Mouse (Mus musculus) limb, embryonic 14.5 days (tissue): Measurements from ENCODE around the gene Ccr10. TPM values are rescaled to one million over a fixed set of nuclear protein-coding genes. Genes with fewer than 3 reads are reported as not detected.

Experiments
- ATAC-seq: fragments of 200-750 bp; cut with Nextera tagmentation; 2 replicates; pipeline ENCODE4 v1.8.0; 2017; ENCODE audit warnings: low read depth, moderate number of reproducible peaks, moderate TSS enrichment; ENCODE audit not compliant: low FRiP score
- DNase-seq: peaks from one replicate; pipeline ENCODE4 v3.0.0-alpha.2; 2015; ENCODE audit warnings: low spot score
- H3K27ac ChIP-seq: fragments of 300-500 bp; sonication (generic); replicated peaks from 2 replicates; pipeline ENCODE4 v1.5.1; 2014; ENCODE audit warnings: low read depth, mild to moderate bottlenecking, low read length, moderate library complexity, mixed read lengths
- H3K27me3 ChIP-seq: fragments of 300-500 bp; sonication (generic); 2 replicates; pipeline ENCODE4 v1.6.1; 2014; ENCODE audit warnings: low read length, mixed read lengths; ENCODE audit not compliant: control insufficient read depth, insufficient read depth
- H3K36me3 ChIP-seq: fragments of 300-500 bp; sonication (generic); 2 replicates; pipeline ENCODE4 v1.6.1; 2014; ENCODE audit warnings: mild to moderate bottlenecking, low read length, moderate library complexity, mixed read lengths; ENCODE audit not compliant: control insufficient read depth, insufficient read depth
- H3K4me1 ChIP-seq: fragments of 300-500 bp; sonication (generic); 2 replicates; pipeline ENCODE4 v1.6.1; 2014; ENCODE audit warnings: antibody characterized with exemption, low read length, mixed read lengths; ENCODE audit not compliant: control insufficient read depth, insufficient read depth
- H3K4me2 ChIP-seq: fragments of 300-500 bp; sonication (generic); replicated peaks from 2 replicates; pipeline ENCODE4 v1.6.1; 2014; ENCODE audit warnings: low read depth, mild to moderate bottlenecking, low read length, moderate library complexity; ENCODE audit not compliant: severe bottlenecking
- H3K4me3 ChIP-seq: fragments of 300-500 bp; sonication (generic); replicated peaks from 2 replicates; pipeline ENCODE4 v1.5.1; 2014; ENCODE audit warnings: low read length
- H3K9ac ChIP-seq: fragments of 300-500 bp; sonication (generic); 2 replicates; pipeline ENCODE4 v1.6.1; 2014; ENCODE audit warnings: mild to moderate bottlenecking, low read depth, low read length, moderate library complexity; ENCODE audit not compliant: severe bottlenecking
- H3K9me3 ChIP-seq: fragments of 300-500 bp; sonication (generic); 2 replicates; pipeline ENCODE4 v1.6.1; 2016; ENCODE audit warnings: low read length; ENCODE audit not compliant: control insufficient read depth
- POLR2A ChIP-seq: fragments of 200-500 bp; IDR thresholded peaks from 2 replicates; pipeline ENCODE4 v1.8.0; 2012; ENCODE audit warnings: inconsistent platforms, mild to moderate bottlenecking, moderate library complexity, borderline replicate concordance; ENCODE audit not compliant: insufficient read depth, insufficient read length; ENCODE audit errors: extremely low read depth
- WGBS: fragments of 180-500 bp; shearing (Covaris S2); extraction: QIAGEN DNeasy Blood & Tissue Kit; methylation state at CpG from one replicate; pipeline ENCODE4 v1.1.7; 2014; 5-methylcytosine and 5-hydroxymethylcytosine counted together
- polyA plus RNA-seq, 2 experiments: library from polyadenylated mRNA; depleted of rRNA in 1 of 2; stranded (reverse) in 1 of 2; unstranded in 1 of 2; fragments of >200 nt; fragmentation: Nextera tagmentation in 1 of 2; extraction: Ambion mirVana in 1 of 2; gene quantifications; 2 replicates each; pipeline versions ENCODE4 v1.2.1 to v1.2.3; 2012 to 2014

Ccr10 gene
- polyA plus RNA-seq, 2 experiments = 0.09 to 0.41 TPM

DNA sequence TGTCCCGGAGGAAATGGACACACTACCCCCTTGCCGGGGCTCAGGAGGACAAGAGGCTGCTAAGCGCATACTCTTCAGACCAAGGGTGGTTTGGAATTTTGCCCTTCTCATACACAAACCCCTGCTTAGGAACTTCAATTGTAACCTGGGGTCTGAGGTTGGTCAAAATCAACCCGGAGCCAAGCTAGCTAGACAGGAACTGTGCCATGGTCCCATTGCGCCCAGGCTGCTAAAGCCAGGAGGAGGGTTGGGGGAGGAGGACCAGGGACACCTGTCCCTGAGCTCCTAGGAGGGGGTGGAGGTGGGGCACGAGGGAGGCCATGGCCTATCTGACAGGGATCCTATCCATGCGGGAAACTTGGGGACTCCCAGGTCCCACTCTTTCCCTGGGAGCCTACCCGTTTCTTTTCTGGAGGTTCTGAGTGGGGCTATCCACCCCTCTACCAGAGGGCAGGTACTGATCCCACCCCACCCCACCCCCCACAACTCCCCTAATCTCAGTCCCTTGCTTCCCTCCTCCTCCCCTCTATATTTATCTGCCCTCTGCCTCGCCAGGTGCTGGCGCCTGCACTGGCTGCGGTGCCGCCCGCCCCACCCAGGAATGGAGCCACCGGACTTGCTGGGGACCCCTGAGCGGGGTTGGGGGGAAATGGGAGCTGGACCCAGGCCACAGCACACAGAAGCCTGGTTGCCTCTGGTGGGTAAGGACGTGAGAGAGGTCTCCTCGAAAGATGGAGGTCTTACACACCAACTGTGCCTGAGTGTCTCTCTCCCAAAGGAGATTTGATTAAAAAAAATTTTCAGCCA lies 5.7 kb downstream of the Ccr10 start:
- Histone ChIP-seq H3K4me2 (peak overlapping the region; percentile 52), H3K27me3 (peaks cover 66% of the 10 kb centered on the region), H3K27ac (no peak overlapping the region), H3K36me3 (peaks cover 29% of the 10 kb centered on the region), H3K4me3 (peak overlapping the region; percentile 81), H3K4me1 (peaks cover 32% of the 10 kb centered on the region), H3K9ac (peak overlapping the region; percentile 66), H3K9me3 (no peaks in the 10 kb centered on the region)
- TF ChIP-seq POLR2A = no peak
- DNase-seq = no peak
- 16% methylated on average over 15 of the region's 17 CpGs for WGBS
- no peak for ATAC-seq

DNA sequence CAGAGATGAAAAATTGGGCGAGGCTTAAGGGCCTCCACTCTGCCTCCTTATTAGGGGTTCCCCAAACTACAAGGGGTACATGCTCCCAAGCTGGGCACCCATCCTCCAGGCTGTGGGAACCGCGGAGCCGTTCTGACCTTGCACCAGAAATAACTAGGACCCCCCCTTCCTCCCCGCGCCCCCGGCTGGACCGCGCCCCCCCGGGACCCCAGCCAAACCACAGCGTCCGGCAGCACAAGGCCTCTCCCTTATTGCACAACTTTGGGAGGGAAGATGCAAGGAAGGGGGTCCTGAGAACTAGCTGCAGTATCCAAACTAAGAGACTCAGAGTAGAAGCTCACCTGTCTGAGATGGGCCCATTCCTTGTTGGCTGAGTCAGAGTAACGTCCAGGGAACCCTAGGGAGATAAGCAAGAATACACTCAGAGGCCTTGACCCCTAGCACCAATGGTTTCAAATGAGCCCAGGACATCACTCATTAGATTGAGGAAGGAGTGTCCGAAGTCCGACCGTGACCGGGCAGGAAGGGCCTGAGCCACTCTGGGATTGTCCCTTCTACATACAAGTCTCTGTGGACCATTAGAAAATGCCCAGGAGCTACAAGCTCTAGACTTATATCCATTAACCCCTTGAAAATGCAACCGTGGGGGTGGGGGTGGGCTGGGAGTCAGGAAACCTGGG lies 6.8 kb downstream of the Ccr10 start:
- Histone ChIP-seq H3K36me3 (peaks cover 38% of the 10 kb centered on the region), H3K4me3 (peak overlapping the region; percentile 81; the same call in 1 of the 2 replicates), H3K27ac (no peak overlapping the region), H3K4me1 (peaks cover 33% of the 10 kb centered on the region), H3K9me3 (no peaks in the 10 kb centered on the region), H3K27me3 (peaks cover 71% of the 10 kb centered on the region), H3K9ac (no peak overlapping the region), H3K4me2 (no peak overlapping the region; the same call in 1 of the 2 replicates)
- ATAC-seq (no peak), DNase-seq (no peak)
- TF ChIP-seq POLR2A = no peak
- WGBS = 66% methylated on average over 17 of the region's 18 CpGs

DNA sequence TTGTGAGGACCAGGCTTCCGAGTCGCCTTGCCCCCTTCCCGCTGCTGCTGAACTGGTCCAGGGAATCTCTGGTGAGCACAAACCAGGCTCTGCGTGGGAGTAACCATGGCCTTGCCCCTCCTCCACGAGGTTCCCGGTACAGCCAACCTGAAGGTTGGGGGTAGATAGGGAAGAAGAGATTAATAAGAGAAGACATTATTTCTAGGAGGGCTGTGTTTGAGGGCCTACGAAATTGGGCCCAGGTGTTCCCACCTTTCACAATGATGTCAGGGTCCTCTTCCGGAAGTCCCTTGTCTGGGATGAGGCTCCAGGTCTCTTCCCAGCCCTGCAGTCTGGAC lies 7.3 kb downstream of the Ccr10 start:
- WGBS = 58% methylated on average over 8 of the region's 8 CpGs
- Histone ChIP-seq H3K27me3 (peaks cover 76% of the 10 kb centered on the region), H3K4me3 (no peak overlapping the region), H3K27ac (no peak overlapping the region), H3K9me3 (no peaks in the 10 kb centered on the region), H3K4me2 (no peak overlapping the region), H3K36me3 (peaks cover 43% of the 10 kb centered on the region), H3K4me1 (peaks cover 28% of the 10 kb centered on the region), H3K9ac (no peak overlapping the region)
- no peak for TF ChIP-seq POLR2A
- DNase-seq (no peak), ATAC-seq (no peak)

DNA sequence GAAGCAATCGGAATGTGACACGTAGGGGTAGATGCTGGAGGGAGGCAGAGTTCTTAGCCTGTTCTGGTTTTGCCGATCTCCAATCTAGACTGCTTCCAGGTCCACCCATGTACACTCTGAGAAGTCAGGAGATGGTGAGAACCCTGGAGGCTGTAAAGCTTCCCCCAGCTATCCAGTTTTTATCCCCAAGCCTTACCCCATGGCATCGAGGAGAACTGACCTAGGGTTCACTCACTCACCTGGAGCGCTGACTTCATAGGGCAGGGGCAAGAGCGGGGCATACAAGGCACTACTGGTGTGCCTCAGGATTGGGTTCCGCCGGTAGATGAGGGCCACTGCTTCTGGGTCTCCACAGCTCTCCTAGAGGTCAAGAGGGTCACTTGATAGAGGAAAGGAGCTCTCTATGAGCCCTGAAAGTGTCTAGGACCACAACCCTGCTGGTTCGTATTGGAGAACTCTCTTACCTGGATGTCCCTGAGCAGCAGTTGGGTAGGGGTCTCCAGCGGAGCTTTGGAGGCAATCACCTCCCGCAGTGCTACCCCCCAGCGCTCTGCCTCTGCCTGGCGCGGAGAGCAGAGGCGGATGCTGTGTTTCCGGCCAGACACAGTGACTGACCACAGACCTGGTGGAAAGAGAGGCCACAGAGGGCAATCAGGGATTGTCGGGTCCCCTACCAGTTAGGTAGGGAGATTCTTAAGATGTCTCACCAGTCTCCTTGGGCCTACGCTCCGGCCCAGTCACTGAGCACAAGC lies 7.9 kb downstream of the Ccr10 start:
- no peak for DNase-seq
- 53% methylated on average over 19 of the region's 19 CpGs for WGBS
- no peak for TF ChIP-seq POLR2A
- H3K27me3 ChIP-seq = peaks cover 80% of the 10 kb centered on the region
- no peak overlapping the region for H3K9ac ChIP-seq
- no peak overlapping the region for H3K4me3 ChIP-seq
- H3K36me3 ChIP-seq = peaks cover 48% of the 10 kb centered on the region
- no peak overlapping the region for H3K4me2 ChIP-seq
- ATAC-seq = no peak
- no peak overlapping the region for H3K27ac ChIP-seq
- no peaks in the 10 kb centered on the region for H3K9me3 ChIP-seq
- H3K4me1 ChIP-seq = peaks cover 25% of the 10 kb centered on the region

DNA sequence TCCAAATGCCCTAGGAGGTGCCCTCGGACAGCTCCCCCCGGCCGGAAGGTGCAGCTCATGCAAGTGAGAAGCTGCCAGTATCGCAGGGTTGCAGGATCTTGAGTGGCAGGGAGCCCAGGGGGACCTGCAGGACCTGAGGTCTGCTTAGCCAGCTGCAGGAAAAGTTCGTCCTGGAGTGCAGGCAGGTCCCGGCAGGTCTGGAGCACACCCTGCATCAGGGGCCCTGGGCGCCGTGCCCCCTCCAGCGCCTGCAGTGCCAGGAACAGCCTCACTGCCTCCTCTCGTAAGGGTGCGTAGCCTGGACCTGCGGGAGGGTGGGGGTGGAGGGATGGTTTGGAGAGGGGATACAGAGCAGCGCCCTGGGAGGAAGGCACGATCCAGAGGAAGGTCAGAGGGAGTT lies 8.9 kb downstream of the Ccr10 start:
- DNase-seq (no peak), ATAC-seq (no peak)
- Histone ChIP-seq H3K4me2 (no peak overlapping the region), H3K4me1 (peaks cover 23% of the 10 kb centered on the region), H3K36me3 (peaks cover 58% of the 10 kb centered on the region), H3K27ac (no peak overlapping the region), H3K4me3 (no peak overlapping the region), H3K9me3 (no peaks in the 10 kb centered on the region), H3K9ac (no peak overlapping the region), H3K27me3 (peaks cover 87% of the 10 kb centered on the region)
- 44% methylated on average over 14 of the region's 14 CpGs for WGBS
- TF ChIP-seq POLR2A = no peak
